Mouse (Mus musculus): ENCODE results near the gene Pcp4l1.

GRCm38 (mm10) chr1:171237438-171237837 lies 41.4 kb upstream of the Pcp4l1 start:
- TF ChIP-seq CTCF (IDR thresholded peaks at IDR 0.05; ENCODE audit: control insufficient read depth, insufficient read depth, low read length) (no peak), POLR2A (IDR thresholded peaks at IDR 0.05; ENCODE audit: borderline replicate concordance, control insufficient read depth, low read depth, low read length) (no peak)
